Mouse (Mus musculus) splenic B cell, adult 2 months (primary cell): ENCODE data around the gene Dedd2.
"Not testable (repeated sequence)": the region's sequence is repeated elsewhere in the genome, so short reads cannot be mapped to it uniquely, and the experiment has no call there.

Experiments
- DNase-seq: peaks from one replicate; pipeline ENCODE4 v3.0.0-alpha.2; 2011; ENCODE audit warnings: low read depth, low spot score
- H3K27me3 ChIP-seq: 2 replicates; pipeline ENCODE4 v1.6.1; 2012; ENCODE audit warnings: mild to moderate bottlenecking, low read length, moderate library complexity, mixed read lengths; ENCODE audit not compliant: control insufficient read depth, poor library complexity, insufficient read depth, severe bottlenecking
- H3K36me3 ChIP-seq: 2 replicates; pipeline ENCODE4 v1.6.1; 2012; ENCODE audit warnings: mild to moderate bottlenecking, low read length, moderate library complexity, mixed read lengths; ENCODE audit not compliant: control insufficient read depth, poor library complexity, insufficient read depth, severe bottlenecking

Gene Dedd2

GRCm38 (mm10) chr7:25220457-25221101 lies at the start of gene Dedd2:
Dedd2 (minus strand) TSS chr7:25220615.
- H3K36me3 ChIP-seq: peaks cover 3% of the 10 kb centered on the region
- DNase-seq: peak; percentile 59
- H3K27me3 ChIP-seq: no peaks in the 10 kb centered on the region

DNA sequence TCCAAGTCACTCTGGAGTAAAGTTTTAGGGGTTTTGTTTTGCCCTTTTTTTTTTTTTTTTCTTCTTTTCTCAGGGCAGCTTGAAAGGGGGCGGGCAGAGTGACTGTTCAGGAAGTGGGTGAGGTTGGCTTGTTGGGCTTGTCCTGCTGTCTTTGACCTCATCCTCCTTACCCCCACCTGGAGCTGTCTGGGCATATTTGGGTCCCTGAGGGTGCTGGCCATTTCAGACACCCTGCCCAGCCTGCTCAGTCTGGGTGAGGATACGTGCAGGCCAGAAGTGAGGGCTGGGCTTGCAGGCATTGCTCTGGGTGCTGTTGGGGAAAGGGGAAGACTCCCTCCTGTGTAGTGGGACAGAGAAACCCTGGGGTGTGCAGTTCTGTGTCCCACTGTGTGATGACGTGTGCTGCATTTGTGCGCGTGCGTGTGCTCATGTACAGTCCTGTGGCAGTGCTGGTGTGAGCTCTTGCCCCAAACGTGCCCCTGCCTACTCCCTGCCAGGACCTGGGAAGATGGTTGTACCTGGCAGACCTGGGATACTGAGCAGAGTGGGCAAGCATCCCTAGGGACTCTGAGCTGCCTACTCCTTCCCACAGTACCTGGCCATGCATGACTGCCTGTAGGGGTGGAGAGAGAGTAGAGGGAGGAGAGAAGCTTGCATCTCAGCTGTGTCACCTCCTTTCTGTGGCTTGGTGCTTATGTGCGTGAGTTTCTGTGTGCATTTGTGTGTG lies 49.3 kb upstream of the Dedd2 start:
- peak; percentile 69 for DNase-seq
- H3K36me3 ChIP-seq: peaks cover 3% of the 10 kb centered on the region
- no peaks in the 10 kb centered on the region for H3K27me3 ChIP-seq

DNA sequence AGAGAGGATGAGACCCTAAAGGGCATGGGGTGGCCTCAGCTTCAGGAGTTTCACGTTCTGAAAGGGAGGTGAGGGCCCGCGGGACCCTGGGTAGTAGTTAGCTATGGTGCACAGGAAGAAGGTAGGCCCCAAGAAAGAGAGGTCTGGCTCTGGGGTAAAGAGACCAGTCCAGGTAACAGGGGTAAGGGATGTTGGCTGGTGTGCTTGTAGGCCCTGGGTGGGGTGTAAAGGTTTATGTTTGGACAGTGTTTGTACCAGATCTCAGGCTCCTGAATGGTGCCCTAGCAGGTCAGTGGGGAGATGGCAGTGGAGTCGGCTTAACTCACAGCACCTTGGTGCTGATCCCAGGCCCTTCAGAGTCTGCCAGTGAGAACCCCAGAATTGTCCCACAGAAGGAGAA lies 48.6 kb upstream of the Dedd2 start:
- no peaks in the 10 kb centered on the region for H3K27me3 ChIP-seq
- peaks cover 3% of the 10 kb centered on the region for H3K36me3 ChIP-seq
- DNase-seq: peak; percentile 29

GRCm38 (mm10) chr7:25268588-25268987 lies 48.2 kb upstream of the Dedd2 start:
- no peak for DNase-seq
- no peaks in the 10 kb centered on the region for H3K27me3 ChIP-seq
- peaks cover 3% of the 10 kb centered on the region for H3K36me3 ChIP-seq

GRCm38 (mm10) chr7:25267751-25268463 lies 47.5 kb upstream of the Dedd2 start:
- peak; percentile 100 for DNase-seq
- Histone ChIP-seq H3K27me3 (no peaks in the 10 kb centered on the region), H3K36me3 (peaks cover 3% of the 10 kb centered on the region)

DNA sequence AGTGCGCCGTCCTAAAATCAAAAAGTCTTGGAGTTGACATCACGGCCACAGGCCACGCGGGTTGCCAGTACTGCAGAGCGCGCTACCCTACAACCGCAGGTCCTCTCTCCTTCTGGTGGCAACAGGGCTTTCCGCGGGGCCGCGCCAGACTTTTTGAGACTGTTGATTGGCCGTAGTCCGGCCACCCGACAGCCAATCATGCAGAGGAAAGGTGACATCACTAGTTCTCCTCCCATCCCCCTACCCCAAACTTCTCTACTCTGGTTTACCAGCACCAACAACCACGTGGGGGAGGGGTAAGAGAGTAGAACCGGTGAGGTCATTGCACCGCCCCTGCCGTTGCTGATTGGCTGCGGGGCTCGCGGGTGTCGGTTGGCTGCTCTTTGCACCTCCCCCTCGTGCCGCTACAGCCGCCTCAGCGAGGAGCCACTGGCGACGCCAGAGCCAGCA lies 46.9 kb upstream of the Dedd2 start, which contains the start of gene Cic:
Cic (plus strand) TSS at position 404 of the 450 bp plus-strand sequence.
- H3K36me3 ChIP-seq: no peaks in the 10 kb centered on the region
- DNase-seq: peak; percentile 100
- no peaks in the 10 kb centered on the region for H3K27me3 ChIP-seq

DNA sequence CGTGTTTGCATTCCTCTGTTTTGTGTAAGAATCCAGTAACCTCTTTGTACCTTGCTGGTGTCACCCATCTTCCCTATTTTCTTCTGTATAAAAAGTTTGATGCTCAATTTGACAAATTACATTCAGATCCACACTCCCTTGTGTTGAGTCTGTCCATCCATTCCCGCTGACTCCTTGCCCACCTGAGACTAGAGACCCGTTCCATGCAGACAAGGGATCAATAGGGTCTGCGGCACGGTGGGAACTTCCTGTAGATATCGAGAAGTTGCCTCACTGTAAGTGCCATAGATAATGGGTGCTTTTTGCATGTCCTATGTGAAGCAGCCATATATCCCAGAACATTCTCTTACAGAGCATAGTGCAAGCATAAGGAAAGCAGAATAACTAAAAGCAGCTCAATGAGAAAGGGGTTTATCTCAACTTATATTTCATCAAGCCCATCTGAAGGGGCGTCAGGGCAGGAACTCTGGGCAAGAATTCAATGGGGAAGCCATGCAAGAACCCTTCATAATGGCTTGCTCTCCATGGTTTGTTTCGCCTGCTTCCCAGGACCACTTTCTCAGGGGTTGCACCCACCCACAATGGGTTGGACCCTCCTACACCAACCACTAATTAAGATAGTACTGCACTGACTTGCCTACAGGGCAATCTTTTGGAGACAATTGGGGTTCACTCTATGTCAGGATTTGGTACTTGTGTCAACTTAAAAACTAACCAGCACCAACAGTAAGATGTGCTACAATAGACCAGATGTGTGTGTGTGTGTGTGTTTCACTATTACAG lies 46.0 kb upstream of the Dedd2 start:
- no peak for DNase-seq
- no peaks in the 10 kb centered on the region for H3K27me3 ChIP-seq
- no peaks in the 10 kb centered on the region for H3K36me3 ChIP-seq

GRCm38 (mm10) chr7:25265743-25266142 lies 45.3 kb upstream of the Dedd2 start:
- not testable (repeated sequence) for DNase-seq, H3K27me3 ChIP-seq, H3K36me3 ChIP-seq

DNA sequence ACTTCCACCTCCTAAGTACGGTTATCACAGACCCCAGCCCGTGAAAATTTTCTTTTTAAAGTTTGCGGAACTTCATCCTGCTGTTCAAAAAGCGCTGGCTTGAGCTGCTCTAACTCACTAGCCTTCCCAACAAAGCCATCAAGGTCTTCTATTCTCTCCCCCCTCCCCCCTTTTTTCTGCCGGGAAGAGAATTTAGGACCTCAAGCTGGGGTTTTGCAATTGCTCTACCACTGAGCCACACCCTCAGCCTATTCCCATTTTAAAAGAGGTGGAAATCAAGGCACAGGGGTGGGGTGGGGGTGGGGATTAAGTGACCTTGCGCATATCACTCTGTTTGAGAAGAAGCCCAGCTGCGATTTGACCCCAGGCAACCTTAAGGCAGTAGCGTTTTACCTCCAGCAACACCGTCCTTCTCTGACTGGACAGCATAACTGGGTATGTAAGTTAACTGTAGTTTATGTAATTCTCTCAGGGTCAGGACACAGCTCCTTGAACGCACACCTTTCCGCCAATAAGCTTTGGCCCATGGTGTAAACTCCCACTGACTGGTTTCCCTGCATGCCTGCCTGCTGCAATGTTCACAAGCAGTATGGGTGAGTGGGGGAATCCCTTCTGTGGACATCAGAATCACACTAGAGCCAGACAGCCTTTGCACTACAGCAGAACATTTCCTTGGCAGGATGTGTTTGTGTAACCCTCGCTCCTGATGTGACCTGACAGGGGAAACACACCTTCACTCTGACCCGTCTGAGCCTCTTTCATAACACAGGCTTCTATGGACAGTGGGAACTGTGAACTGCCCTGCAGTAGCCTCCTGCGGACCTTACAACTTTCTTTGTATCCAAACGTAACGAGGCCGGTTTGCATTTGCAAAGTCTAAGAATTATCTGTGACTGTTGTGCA lies 43.8 kb upstream of the Dedd2 start:
- no peaks in the 10 kb centered on the region for H3K27me3 ChIP-seq
- no peaks in the 10 kb centered on the region for H3K36me3 ChIP-seq
- DNase-seq: no peak

DNA sequence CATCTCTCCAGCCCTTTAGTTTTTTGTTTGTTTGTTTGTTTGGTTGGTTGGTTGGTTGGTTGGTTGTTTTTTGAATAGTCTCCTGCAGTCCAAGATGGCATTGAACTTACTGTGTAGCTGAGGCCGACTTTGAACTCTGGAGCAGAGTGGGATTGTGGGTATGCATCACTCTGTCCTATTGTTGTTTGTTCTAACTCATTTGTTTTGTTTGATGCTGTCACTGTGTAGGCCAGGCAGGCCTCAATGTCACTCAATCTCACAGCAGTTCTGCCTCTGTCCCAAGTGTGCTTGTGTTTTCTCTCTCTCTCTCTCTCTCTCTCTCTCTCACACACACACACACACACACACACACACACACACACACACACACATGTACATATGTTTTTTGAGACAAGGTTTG lies 41.5 kb upstream of the Dedd2 start:
- DNase-seq: no peak
- H3K27me3 ChIP-seq: no peaks in the 10 kb centered on the region
- H3K36me3 ChIP-seq: no peaks in the 10 kb centered on the region

GRCm38 (mm10) chr7:25251822-25252221 lies 31.4 kb upstream of the Dedd2 start:
- DNase-seq: no peak
- H3K27me3 ChIP-seq: no peaks in the 10 kb centered on the region; the same call in none of the 2 replicates
- H3K36me3 ChIP-seq: no peaks in the 10 kb centered on the region

DNA sequence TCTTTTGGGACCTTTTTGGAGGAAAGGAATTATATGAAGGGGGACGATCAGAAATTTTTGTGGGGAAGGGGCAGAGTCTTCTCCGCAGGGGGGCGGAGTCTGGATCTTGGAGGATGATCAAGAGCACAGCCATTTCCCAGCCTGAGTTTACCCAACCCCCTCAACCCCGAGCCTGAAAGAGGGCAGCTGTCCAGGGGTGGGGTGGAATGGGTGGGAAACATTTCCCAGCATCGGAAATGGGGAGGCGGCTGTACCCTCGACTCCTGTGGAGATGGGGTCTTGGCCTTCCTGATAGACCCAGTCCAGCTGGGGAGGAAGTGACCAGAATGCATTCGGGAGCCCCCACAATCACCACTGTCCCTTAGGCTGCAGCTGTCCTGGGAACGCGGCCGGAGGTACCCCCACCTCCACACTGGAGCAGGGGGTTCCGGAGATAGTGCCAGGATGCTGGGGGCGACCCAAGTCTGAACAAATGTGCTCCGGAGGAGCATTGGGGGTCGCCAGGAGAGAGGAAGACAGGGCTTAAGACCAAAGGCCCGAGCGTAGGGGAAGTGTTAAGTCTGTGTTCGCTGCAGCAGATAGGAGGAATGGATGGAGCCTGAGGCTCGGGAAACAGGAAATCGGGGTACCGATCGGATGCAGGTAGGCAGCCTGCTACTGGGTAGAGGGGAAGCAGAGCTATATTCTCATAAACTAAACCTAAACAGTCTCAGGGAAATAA lies 30.8 kb upstream of the Dedd2 start:
- Histone ChIP-seq H3K27me3 (no peaks in the 10 kb centered on the region; the same call in none of the 2 replicates), H3K36me3 (no peaks in the 10 kb centered on the region)
- DNase-seq: peak; percentile 27
